Mouse (Mus musculus): ENCODE measurements at regions not wholly inside any gene's neighbourhood (a gene's known extent, or its start where the extent isn't known, plus 50 kb on each side); places are given as distances from the start of the nearest gene placed in this dataset.
A peak's percentile ranks its signal among the peaks of the same experiment; 100 is the strongest.
"Not testable (repeated sequence)": the region's sequence is repeated elsewhere in the genome, so short reads cannot be mapped to it uniquely, and the experiment has no call there.

DNA sequence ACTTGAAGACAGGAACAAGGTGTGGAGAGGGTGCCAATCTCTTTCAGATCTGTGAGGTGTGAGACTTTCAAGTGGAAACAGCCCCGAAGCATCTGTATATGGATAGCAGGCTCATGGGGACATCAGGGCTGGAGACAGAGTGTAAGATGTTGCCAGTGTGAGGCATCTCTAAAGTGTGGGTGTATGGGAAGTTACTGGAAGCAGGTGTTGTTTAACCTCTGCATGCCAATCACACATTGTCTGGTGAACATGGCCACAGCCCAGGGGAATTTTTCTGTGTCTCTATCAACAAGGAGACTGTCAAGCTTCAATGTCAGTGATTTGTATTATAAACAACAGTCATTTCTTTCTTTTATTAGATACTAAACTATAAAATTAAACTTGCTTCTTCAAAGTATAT, 163.0 kb upstream of the Klf4 start:
- no peak for DNase-seq (ENCODE audit: low spot score)

GRCm38 (mm10) chr4:55689479-55689878, 157.2 kb upstream of the Klf4 start:
- DNase-seq (ENCODE audit: low spot score): no peak

DNA sequence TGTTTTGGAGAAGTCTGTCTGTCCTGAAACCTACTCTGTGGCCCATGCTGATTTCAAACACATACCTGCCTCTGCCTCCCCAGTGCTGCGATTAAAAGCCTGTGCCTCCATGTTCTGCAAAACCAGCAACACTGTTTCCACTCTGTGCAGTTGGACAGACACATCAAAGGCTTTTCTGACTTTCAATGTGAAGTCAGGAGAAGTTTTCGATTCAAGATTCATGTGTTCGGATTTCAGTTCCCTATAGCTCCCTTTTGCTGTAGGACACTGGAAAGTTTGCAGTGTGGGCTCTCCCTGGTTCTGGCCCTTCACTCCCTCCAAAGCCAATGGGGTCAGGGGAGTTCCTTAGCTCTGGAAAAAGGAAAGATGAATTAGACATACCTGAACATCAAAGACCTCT, 154.5 kb upstream of the Klf4 start:
- no peak for DNase-seq (ENCODE audit: low spot score)

DNA sequence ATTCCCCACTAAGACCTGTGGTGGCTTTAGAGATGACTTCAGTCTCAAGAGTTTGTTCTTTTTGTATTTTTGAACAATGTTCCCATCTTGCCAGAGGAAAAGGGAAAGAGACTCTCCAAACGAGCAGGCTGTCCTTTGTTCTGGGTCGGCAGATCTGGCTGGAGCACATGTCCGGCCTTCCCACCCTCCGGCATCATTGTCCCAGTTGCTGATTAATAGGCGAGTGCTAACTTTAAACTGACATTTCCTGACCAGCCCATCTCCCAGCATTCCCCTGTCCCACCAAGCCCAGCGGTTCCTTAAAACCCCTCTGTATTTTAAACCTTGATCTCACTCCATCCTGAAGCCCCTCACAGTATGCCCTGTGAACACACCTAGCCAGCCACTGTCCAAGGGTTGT, 140.0 kb upstream of the Klf4 start:
- no peak for DNase-seq (ENCODE audit: low spot score)

DNA sequence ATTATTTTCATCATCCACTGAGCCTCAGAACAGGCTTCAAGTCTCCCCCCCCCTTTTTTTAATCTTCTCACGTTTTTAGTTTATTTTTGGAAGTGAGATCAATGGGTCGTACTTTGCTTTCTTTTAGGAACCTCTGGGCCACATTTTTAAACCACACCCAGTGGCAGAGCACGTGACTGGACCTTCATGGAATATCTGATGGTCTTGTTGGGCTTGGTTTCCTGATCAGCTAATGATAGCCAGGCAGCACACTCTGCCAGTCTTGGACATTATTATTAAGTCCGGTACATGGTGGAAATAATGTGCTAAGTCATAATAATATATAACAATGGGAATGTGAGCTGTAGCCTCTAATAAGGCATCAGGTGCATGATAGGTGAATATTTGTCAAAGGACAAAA, 138.0 kb upstream of the Klf4 start:
- no peak for DNase-seq (ENCODE audit: low spot score)

DNA sequence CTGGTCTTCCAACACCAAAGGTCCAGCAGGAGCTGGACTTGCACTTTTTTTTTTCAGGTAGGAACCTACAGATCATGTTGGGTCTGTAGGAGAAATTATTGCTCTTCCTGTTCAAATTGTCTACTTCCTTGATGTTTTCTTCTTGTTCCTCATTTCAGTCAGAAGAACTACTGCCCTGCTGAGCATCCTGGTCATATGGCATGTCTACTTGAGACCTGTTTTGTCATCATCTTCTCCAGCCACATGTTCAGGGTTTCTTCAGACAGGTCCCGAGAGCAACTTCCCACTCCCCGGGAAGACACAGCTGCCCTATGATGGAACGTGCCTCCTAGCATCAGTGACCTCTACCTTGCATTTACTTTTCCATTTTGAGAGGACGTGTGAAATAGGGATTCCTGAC, 132.6 kb upstream of the Klf4 start:
- DNase-seq (ENCODE audit: low spot score): no peak

DNA sequence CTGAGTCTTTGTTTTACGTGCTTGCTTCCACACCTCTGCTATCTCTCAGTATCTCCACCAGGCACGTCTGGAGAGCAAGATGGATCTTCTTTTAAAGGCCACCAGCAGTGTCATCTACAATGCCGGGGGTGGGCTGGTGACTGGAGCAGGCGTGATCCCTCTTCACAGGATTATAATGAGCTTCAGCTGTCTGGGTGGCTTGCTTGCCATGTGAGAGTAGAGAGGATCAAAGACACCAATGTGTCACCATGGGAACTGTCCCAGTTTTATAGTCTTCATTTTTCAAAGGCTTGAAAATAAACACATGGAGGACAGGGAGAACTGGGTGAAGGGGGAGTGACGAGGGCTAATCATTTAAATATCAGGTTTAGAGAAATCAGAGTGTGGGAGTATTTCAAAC, 131.6 kb upstream of the Klf4 start:
- DNase-seq (ENCODE audit: low spot score): no peak

GRCm38 (mm10) chr4:55662041-55662440, 129.8 kb upstream of the Klf4 start:
- DNase-seq (ENCODE audit: low spot score): no peak

GRCm38 (mm10) chr4:55658904-55659303, 126.6 kb upstream of the Klf4 start:
- DNase-seq (ENCODE audit: low spot score): no peak

DNA sequence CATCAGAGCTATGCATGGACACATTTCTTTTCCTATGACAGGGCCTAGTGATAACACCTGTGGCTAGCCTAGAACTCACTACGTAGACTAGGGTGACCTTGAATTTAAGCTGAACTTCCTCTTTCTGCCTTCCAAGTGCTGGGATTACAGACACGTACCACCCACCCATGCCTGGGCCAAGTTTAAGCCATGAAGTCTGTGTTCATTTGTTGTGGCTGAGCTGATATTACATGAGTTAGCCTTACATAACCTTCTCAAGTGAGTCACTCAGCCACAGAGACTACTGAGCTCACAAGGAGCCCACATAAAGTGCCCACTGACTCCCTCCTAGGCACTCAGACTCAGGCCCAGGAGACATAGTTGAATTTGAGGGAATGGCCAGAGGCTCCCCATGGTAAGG, 123.1 kb upstream of the Klf4 start:
- no peak for DNase-seq (ENCODE audit: low spot score)

DNA sequence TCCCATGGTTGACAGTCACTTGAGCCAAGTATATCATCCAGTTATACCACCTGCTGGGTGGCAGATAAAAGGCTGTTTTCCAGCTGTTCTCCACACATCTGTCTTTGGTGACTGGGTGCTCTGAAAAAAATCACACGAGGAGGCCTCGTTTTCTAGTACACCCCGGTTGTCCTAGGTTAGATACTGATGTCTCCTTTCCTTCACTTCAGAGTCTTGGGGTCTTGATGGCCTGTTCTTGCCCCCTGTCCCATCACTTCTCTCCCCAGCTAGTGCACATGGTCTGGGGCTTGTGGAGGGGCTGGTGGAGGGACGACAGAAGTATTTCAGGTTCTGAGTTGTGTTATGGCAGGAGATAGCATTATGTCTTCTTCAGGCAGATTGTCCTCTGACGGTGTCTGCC, 120.4 kb upstream of the Klf4 start:
- DNase-seq (ENCODE audit: low spot score): no peak

DNA sequence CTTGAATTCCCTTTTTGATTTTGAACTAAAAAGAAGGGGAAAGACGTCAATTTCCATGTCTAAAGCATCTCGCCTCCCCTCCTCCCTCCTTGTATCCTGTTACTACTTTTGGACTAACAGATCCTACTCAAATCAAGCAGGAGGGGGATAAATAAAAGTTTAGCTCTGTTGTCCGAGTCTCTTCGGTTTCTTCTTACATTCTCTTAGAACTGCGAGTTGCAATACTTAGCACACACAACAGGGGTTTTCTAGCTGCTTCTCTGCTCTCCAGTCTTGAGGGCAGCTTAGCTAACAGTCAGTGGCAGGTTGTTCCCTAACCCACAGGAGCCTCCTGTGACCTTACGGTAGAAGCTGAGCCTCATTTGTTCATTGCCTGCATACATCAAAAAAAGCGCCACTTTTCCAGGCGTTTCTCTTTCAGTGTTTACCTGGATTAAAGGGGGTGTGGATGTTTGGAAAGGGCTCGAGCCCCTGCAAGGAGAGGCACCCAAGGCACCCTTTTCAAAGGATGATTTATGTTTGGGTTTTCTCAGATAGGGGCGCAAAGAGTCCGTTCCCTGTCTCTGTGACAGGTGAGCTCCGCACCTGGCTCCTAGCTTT, 119.6 kb upstream of the Klf4 start:
- peak; percentile 63 for DNase-seq (ENCODE audit: low spot score)

GRCm38 (mm10) chr4:55651051-55651763, 118.9 kb upstream of the Klf4 start:
- DNase-seq (ENCODE audit: low spot score): peak; percentile 73

- no peak for DNase-seq (ENCODE audit: low spot score)
These were observed 117.9 kb upstream of the Klf4 start for GRCm38 (mm10) chr4:55650186-55650585.

- no peak for DNase-seq (ENCODE audit: low spot score)
These were observed 116.1 kb upstream of the Klf4 start for GRCm38 (mm10) chr4:55648376-55648775.

- DNase-seq (ENCODE audit: low spot score): no peak
These were observed 113.2 kb upstream of the Klf4 start for GRCm38 (mm10) chr4:55645432-55645831.

DNA sequence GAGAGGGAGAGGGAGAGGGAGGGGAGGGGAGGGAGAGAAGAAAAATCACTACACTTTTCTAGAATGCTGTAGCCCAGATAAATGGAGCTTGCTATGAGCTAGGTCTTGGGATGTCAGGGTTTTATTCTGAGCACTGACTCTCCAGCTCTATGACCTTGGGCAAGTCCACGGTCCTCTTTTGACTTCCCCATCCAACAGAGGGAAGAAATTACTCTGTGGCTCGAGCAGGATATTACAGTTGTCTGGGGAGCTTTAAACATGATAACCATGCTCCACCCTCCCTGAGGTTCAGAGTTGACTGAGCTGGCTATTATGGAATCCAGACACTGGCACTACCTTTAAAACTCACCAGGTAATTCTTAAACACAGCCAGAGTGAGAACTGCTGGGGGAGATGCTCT, 112.6 kb upstream of the Klf4 start:
- no peak for DNase-seq (ENCODE audit: low spot score)

GRCm38 (mm10) chr4:55634946-55635511, 102.8 kb upstream of the Klf4 start:
- no peak for DNase-seq (ENCODE audit: low spot score)

- DNase-seq (ENCODE audit: low spot score): no peak
These were observed 98.9 kb upstream of the Klf4 start for GRCm38 (mm10) chr4:55631157-55631556.

- not testable (repeated sequence) for DNase-seq (ENCODE audit: low spot score)
These were observed 97.9 kb upstream of the Klf4 start for GRCm38 (mm10) chr4:55630215-55630614.

DNA sequence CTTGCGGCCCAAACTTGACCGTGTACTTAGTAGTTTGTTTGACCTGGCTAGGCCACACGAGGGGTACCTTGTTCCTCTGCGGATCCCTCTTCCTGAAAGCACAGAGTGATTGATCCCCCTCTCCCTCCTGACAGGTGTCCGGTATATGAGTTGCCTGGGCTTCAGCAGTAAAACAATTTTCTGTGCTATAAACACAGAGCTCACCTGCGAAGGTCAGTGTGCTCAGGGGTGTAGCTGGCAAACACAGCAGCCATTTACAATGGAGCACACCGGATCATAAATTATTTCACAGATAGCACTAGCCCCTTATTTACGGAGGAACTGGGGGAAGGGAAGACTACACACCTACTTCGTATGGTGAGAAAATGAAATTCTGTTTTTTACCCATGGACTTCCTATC, 92.5 kb upstream of the Klf4 start:
- no peak for DNase-seq (ENCODE audit: low spot score)

GRCm38 (mm10) chr4:55623151-55623760, 91.0 kb upstream of the Klf4 start:
- DNase-seq (ENCODE audit: low spot score): no peak

DNA sequence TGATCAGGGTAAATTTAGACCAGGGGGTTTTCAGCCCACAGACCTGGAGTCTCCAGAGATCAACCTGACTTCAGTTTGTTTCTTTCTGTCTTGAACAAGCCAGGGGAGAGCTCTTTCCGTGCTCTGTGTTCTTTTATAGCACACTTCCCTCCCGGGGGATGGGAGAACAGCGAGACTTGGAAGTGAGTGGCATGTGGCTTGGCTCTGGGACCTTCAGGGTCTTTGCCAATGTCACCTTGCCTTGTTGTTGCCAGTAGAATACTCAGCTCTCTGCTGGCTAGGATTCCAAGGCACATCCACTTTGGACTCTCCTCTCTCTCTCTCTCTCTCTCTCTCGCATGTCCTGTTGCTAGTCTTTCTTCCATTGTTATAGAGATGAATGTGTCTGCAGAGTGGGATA, 90.4 kb upstream of the Klf4 start:
- no peak for DNase-seq (ENCODE audit: low spot score)

Measured in retina, embryonic 14.5 days (tissue).